Mouse (Mus musculus): ENCODE measurements around the gene Trak1. TPM values are rescaled to one million over a fixed set of nuclear protein-coding genes. Genes with fewer than 3 reads are reported as not detected.

Trak1 gene
- total and polyA plus RNA-seq, 2 experiments = 50.3 to 61.2 TPM

GRCm38 (mm10) chr9:121285341-121286324 lies 11.7 kb upstream of the Trak1 start:
- H3K27ac ChIP-seq (replicated peaks; ENCODE audit: insufficient read depth, low read depth, low read length) = no peak overlapping the region
- peaks cover 4% of the 10 kb centered on the region; the same call in 1 of the 2 replicates for H3K4me1 ChIP-seq (ENCODE audit: control insufficient read depth, insufficient read depth, low read length)
- no peaks in the 10 kb centered on the region for H3K36me3 ChIP-seq (ENCODE audit: control insufficient read depth, insufficient read depth, low read length)
- WGBS = 18% methylated on average over 29 of the region's 29 CpGs
- peak; percentile 58 for DNase-seq (ENCODE audit: extremely low read depth, low read depth, low spot score)
- H3K27me3 ChIP-seq (ENCODE audit: control insufficient read depth, insufficient read depth, low read length) = no peaks in the 10 kb centered on the region
- TF ChIP-seq CTCF (IDR thresholded peaks at IDR 0.05; ENCODE audit: low read depth, low read length) = no peak
- TF ChIP-seq POLR2A (IDR thresholded peaks at IDR 0.05; ENCODE audit: extremely low read depth, insufficient read depth, low read length) = no peak
- H3K9ac ChIP-seq (ENCODE audit: low read depth, low read length) = peak overlapping the region; percentile 20; the same call in 1 of the 2 replicates
- peak overlapping the region; percentile 20 for H3K4me3 ChIP-seq (ENCODE audit: insufficient read depth, low read depth, low read length)
- H3K79me2 ChIP-seq (ENCODE audit: control insufficient read depth, insufficient read depth, low read length) = no peaks in the 10 kb centered on the region

GRCm38 (mm10) chr9:121286325-121286901 lies 10.9 kb upstream of the Trak1 start:
- no peaks in the 10 kb centered on the region for H3K27me3 ChIP-seq (ENCODE audit: control insufficient read depth, insufficient read depth, low read length)
- no peak overlapping the region for H3K27ac ChIP-seq (replicated peaks; ENCODE audit: insufficient read depth, low read depth, low read length)
- no peak overlapping the region for H3K4me3 ChIP-seq (ENCODE audit: insufficient read depth, low read depth, low read length)
- H3K36me3 ChIP-seq (ENCODE audit: control insufficient read depth, insufficient read depth, low read length) = no peaks in the 10 kb centered on the region
- 67% methylated on average over 3 of the region's 3 CpGs for WGBS
- no peak for TF ChIP-seq CTCF (IDR thresholded peaks at IDR 0.05; ENCODE audit: low read depth, low read length)
- no peak for TF ChIP-seq POLR2A (IDR thresholded peaks at IDR 0.05; ENCODE audit: extremely low read depth, insufficient read depth, low read length)
- no peaks in the 10 kb centered on the region for H3K79me2 ChIP-seq (ENCODE audit: control insufficient read depth, insufficient read depth, low read length)
- H3K9ac ChIP-seq (ENCODE audit: low read depth, low read length) = no peak overlapping the region
- H3K4me1 ChIP-seq (ENCODE audit: control insufficient read depth, insufficient read depth, low read length) = peaks cover 4% of the 10 kb centered on the region; the same call in 1 of the 2 replicates
- DNase-seq (ENCODE audit: extremely low read depth, low read depth, low spot score) = no peak

GRCm38 (mm10) chr9:121291275-121291674 lies 6.0 kb upstream of the Trak1 start:
- TF ChIP-seq CTCF (IDR thresholded peaks at IDR 0.05; ENCODE audit: low read depth, low read length) (no peak), POLR2A (IDR thresholded peaks at IDR 0.05; ENCODE audit: extremely low read depth, insufficient read depth, low read length) (no peak)
- H3K4me1 ChIP-seq (ENCODE audit: control insufficient read depth, insufficient read depth, low read length) = peaks cover 1% of the 10 kb centered on the region; the same call in 1 of the 2 replicates
- H3K27ac ChIP-seq (replicated peaks; ENCODE audit: insufficient read depth, low read depth, low read length) = no peak overlapping the region
- 85% methylated on average over 2 of the region's 2 CpGs for WGBS
- no peak overlapping the region for H3K4me3 ChIP-seq (ENCODE audit: insufficient read depth, low read depth, low read length)
- no peaks in the 10 kb centered on the region for H3K79me2 ChIP-seq (ENCODE audit: control insufficient read depth, insufficient read depth, low read length)
- DNase-seq (ENCODE audit: extremely low read depth, low read depth, low spot score) = no peak
- no peaks in the 10 kb centered on the region for H3K27me3 ChIP-seq (ENCODE audit: control insufficient read depth, insufficient read depth, low read length)
- H3K9ac ChIP-seq (ENCODE audit: low read depth, low read length) = no peak overlapping the region
- no peaks in the 10 kb centered on the region for H3K36me3 ChIP-seq (ENCODE audit: control insufficient read depth, insufficient read depth, low read length)

GRCm38 (mm10) chr9:121293187-121293586 lies 4.1 kb upstream of the Trak1 start:
- no peaks in the 10 kb centered on the region for H3K36me3 ChIP-seq (ENCODE audit: control insufficient read depth, insufficient read depth, low read length)
- H3K27me3 ChIP-seq (ENCODE audit: control insufficient read depth, insufficient read depth, low read length) = no peaks in the 10 kb centered on the region
- WGBS = 90% methylated on average over 7 of the region's 7 CpGs
- no peak for DNase-seq (ENCODE audit: extremely low read depth, low read depth, low spot score)
- peaks cover 7% of the 10 kb centered on the region for H3K79me2 ChIP-seq (ENCODE audit: control insufficient read depth, insufficient read depth, low read length)
- H3K9ac ChIP-seq (ENCODE audit: low read depth, low read length) = no peak overlapping the region
- H3K4me3 ChIP-seq (ENCODE audit: insufficient read depth, low read depth, low read length) = no peak overlapping the region
- TF ChIP-seq CTCF (IDR thresholded peaks at IDR 0.05; ENCODE audit: low read depth, low read length) = no peak
- TF ChIP-seq POLR2A (IDR thresholded peaks at IDR 0.05; ENCODE audit: extremely low read depth, insufficient read depth, low read length) = no peak
- peaks cover 3% of the 10 kb centered on the region; the same call in 1 of the 2 replicates for H3K4me1 ChIP-seq (ENCODE audit: control insufficient read depth, insufficient read depth, low read length)
- no peak overlapping the region for H3K27ac ChIP-seq (replicated peaks; ENCODE audit: insufficient read depth, low read depth, low read length)

- WGBS = 82% methylated on average over 7 of the region's 7 CpGs
- H3K4me1 ChIP-seq (ENCODE audit: control insufficient read depth, insufficient read depth, low read length) = peaks cover 13% of the 10 kb centered on the region
- no peak overlapping the region for H3K9ac ChIP-seq (ENCODE audit: low read depth, low read length)
- no peaks in the 10 kb centered on the region for H3K36me3 ChIP-seq (ENCODE audit: control insufficient read depth, insufficient read depth, low read length)
- no peaks in the 10 kb centered on the region for H3K27me3 ChIP-seq (ENCODE audit: control insufficient read depth, insufficient read depth, low read length)
- H3K79me2 ChIP-seq (ENCODE audit: control insufficient read depth, insufficient read depth, low read length) = peaks cover 25% of the 10 kb centered on the region
- H3K4me3 ChIP-seq (ENCODE audit: insufficient read depth, low read depth, low read length) = no peak overlapping the region
- no peak for DNase-seq (ENCODE audit: extremely low read depth, low read depth, low spot score)
- no peak for TF ChIP-seq CTCF (IDR thresholded peaks at IDR 0.05; ENCODE audit: low read depth, low read length)
- no peak for TF ChIP-seq POLR2A (IDR thresholded peaks at IDR 0.05; ENCODE audit: extremely low read depth, insufficient read depth, low read length)
- H3K27ac ChIP-seq (replicated peaks; ENCODE audit: insufficient read depth, low read depth, low read length) = no peak overlapping the region
These were observed 2.1 kb upstream of the Trak1 start for GRCm38 (mm10) chr9:121295221-121295620.
